Mouse (Mus musculus): ENCODE measurements at regions not wholly inside any gene's neighbourhood (a gene's known extent, or its start where the extent isn't known, plus 50 kb on each side); places are given as distances from the start of the nearest gene placed in this dataset.

DNA sequence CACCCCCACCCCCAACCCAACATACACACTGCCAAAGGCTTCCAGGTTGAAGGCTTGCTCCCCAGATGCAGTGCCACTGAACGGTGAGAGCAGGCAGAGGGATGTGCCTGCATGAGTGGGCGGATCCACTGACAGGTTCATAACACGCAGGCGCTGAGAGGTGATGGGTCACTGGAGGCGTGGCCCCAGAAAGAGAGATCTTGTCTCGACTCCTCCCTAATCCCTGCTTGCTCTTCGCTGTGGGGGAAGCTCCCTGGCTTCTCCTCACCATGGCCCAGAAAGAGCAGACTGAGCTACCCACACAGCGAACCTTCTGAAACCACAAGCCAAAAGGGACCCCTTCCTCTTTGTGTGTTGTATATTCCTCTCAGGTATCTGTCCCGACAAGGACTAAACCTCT, 470.6 kb upstream of the Tbx3 start:
- no peak for TF ChIP-seq FOSL1 (IDR thresholded peaks at IDR 0.05; ENCODE audit: insufficient read depth, low read length, poor library complexity, severe bottlenecking)
- no peak for TF ChIP-seq MYOG (IDR thresholded peaks at IDR 0.05; ENCODE audit: control insufficient read depth, extremely low read depth, insufficient read length)
- no peak for TF ChIP-seq CEBPB (IDR thresholded peaks at IDR 0.05; ENCODE audit: low read depth)
- TF ChIP-seq USF1 (IDR thresholded peaks at IDR 0.05; ENCODE audit: low read depth) = no peak
- no peak for TF ChIP-seq MYOD1 (IDR thresholded peaks at IDR 0.05; ENCODE audit: control insufficient read depth, insufficient read length, low read depth)
- no peak for TF ChIP-seq MAX (IDR thresholded peaks at IDR 0.05)
- TF ChIP-seq CTCF (IDR thresholded peaks at IDR 0.05; ENCODE audit: control insufficient read depth, insufficient read depth, insufficient read length) = no peak
- Histone ChIP-seq H3ac (ENCODE audit: control insufficient read depth, insufficient read length, low read depth) (no peak overlapping the region), H3K4me3 (ENCODE audit: insufficient read depth, poor library complexity, severe bottlenecking) (no peak overlapping the region), H3K79me2 (ENCODE audit: control insufficient read depth, insufficient read depth) (no peaks in the 10 kb centered on the region), H3K27me3 (ENCODE audit: control insufficient read depth, insufficient read depth, insufficient read length) (no peaks in the 10 kb centered on the region), H3K79me3 (ENCODE audit: low read depth) (no peaks in the 10 kb centered on the region), H3K36me3 (ENCODE audit: control insufficient read depth, insufficient read depth) (no peaks in the 10 kb centered on the region)

- Histone ChIP-seq H3K4me3 (ENCODE audit: insufficient read depth, poor library complexity, severe bottlenecking) (no peak overlapping the region), H3K79me2 (ENCODE audit: control insufficient read depth, insufficient read depth) (no peaks in the 10 kb centered on the region), H3K27me3 (ENCODE audit: control insufficient read depth, insufficient read depth, insufficient read length) (no peaks in the 10 kb centered on the region), H3K36me3 (ENCODE audit: control insufficient read depth, insufficient read depth) (no peaks in the 10 kb centered on the region), H3K79me3 (ENCODE audit: low read depth) (no peaks in the 10 kb centered on the region), H3ac (ENCODE audit: control insufficient read depth, insufficient read length, low read depth) (no peak overlapping the region)
- TF ChIP-seq MYOD1 (IDR thresholded peaks at IDR 0.05; ENCODE audit: control insufficient read depth, insufficient read length, low read depth) (no peak), USF1 (IDR thresholded peaks at IDR 0.05; ENCODE audit: low read depth) (no peak), FOSL1 (IDR thresholded peaks at IDR 0.05; ENCODE audit: insufficient read depth, low read length, poor library complexity, severe bottlenecking) (no peak), CTCF (IDR thresholded peaks at IDR 0.05; ENCODE audit: control insufficient read depth, insufficient read depth, insufficient read length) (no peak), MAX (IDR thresholded peaks at IDR 0.05) (no peak), MYOG (IDR thresholded peaks at IDR 0.05; ENCODE audit: control insufficient read depth, extremely low read depth, insufficient read length) (no peak), CEBPB (IDR thresholded peaks at IDR 0.05; ENCODE audit: low read depth) (no peak)
Measured at GRCm38 (mm10) chr5:119201251-119201650, 469.2 kb upstream of the Tbx3 start.

GRCm38 (mm10) chr5:119204736-119205135, 465.7 kb upstream of the Tbx3 start:
- no peaks in the 10 kb centered on the region for H3K79me3 ChIP-seq (ENCODE audit: low read depth)
- TF ChIP-seq FOSL1 (IDR thresholded peaks at IDR 0.05; ENCODE audit: insufficient read depth, low read length, poor library complexity, severe bottlenecking) = no peak
- no peak for TF ChIP-seq USF1 (IDR thresholded peaks at IDR 0.05; ENCODE audit: low read depth)
- no peak for TF ChIP-seq CTCF (IDR thresholded peaks at IDR 0.05; ENCODE audit: control insufficient read depth, insufficient read depth, insufficient read length)
- no peak for TF ChIP-seq CEBPB (IDR thresholded peaks at IDR 0.05; ENCODE audit: low read depth)
- TF ChIP-seq MYOG (IDR thresholded peaks at IDR 0.05; ENCODE audit: control insufficient read depth, extremely low read depth, insufficient read length) = no peak
- no peak for TF ChIP-seq MYOD1 (IDR thresholded peaks at IDR 0.05; ENCODE audit: control insufficient read depth, insufficient read length, low read depth)
- no peak for TF ChIP-seq MAX (IDR thresholded peaks at IDR 0.05)
- no peaks in the 10 kb centered on the region for H3K27me3 ChIP-seq (ENCODE audit: control insufficient read depth, insufficient read depth, insufficient read length)
- H3K79me2 ChIP-seq (ENCODE audit: control insufficient read depth, insufficient read depth) = no peaks in the 10 kb centered on the region
- no peaks in the 10 kb centered on the region for H3K36me3 ChIP-seq (ENCODE audit: control insufficient read depth, insufficient read depth)
- H3K4me3 ChIP-seq (ENCODE audit: insufficient read depth, poor library complexity, severe bottlenecking) = no peak overlapping the region
- no peak overlapping the region for H3ac ChIP-seq (ENCODE audit: control insufficient read depth, insufficient read length, low read depth)

DNA sequence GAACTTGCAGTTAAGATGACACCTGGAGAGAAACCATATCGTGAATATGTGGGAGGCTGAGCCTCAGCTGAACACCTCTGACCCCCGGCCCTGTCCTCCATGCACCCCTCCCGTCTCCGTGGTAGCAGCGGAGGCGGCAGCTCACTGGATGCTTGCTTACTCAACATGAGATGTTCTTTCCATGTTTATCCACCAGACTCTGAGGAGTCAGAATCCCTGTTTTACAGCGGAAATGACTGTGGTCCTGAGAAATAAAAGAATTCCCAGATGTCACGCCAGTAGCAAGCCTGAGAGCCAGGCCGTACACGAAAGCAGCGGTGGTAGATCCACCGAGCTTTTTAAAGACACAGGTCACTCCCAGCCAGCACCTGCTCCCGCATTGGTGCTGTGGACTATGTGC, 462.4 kb upstream of the Tbx3 start:
- Histone ChIP-seq H3K36me3 (ENCODE audit: control insufficient read depth, insufficient read depth) (no peaks in the 10 kb centered on the region), H3K4me3 (ENCODE audit: insufficient read depth, poor library complexity, severe bottlenecking) (no peak overlapping the region), H3K79me3 (ENCODE audit: low read depth) (no peaks in the 10 kb centered on the region), H3ac (ENCODE audit: control insufficient read depth, insufficient read length, low read depth) (no peak overlapping the region), H3K27me3 (ENCODE audit: control insufficient read depth, insufficient read depth, insufficient read length) (no peaks in the 10 kb centered on the region), H3K79me2 (ENCODE audit: control insufficient read depth, insufficient read depth) (no peaks in the 10 kb centered on the region)
- TF ChIP-seq MYOG (IDR thresholded peaks at IDR 0.05; ENCODE audit: control insufficient read depth, extremely low read depth, insufficient read length) = no peak
- TF ChIP-seq CEBPB (IDR thresholded peaks at IDR 0.05; ENCODE audit: low read depth) = no peak
- no peak for TF ChIP-seq CTCF (IDR thresholded peaks at IDR 0.05; ENCODE audit: control insufficient read depth, insufficient read depth, insufficient read length)

DNA sequence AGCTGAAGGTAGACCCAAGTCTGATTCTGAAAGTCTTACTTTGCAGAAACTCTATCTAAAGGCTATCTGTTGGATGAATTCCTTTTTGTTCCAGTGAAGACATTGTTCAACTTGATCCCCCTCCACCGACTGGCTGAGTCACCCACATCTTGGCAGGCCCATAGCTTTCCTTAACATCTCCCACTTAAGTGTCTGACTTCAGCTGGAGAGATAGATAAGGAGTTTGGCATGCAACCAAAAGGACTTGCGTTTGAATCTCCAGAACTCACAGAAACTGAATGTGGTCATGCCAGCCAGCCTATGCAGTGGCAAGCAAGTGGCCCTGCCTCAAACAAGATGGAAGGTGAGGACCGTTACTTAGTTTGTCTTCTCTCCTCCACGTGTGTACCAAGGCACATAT, 457.3 kb upstream of the Tbx3 start:
- Histone ChIP-seq H3K4me3 (ENCODE audit: insufficient read depth, poor library complexity, severe bottlenecking) (no peak overlapping the region), H3K79me3 (ENCODE audit: low read depth) (no peaks in the 10 kb centered on the region), H3K36me3 (ENCODE audit: control insufficient read depth, insufficient read depth) (no peaks in the 10 kb centered on the region), H3K27me3 (ENCODE audit: control insufficient read depth, insufficient read depth, insufficient read length) (no peaks in the 10 kb centered on the region), H3K79me2 (ENCODE audit: control insufficient read depth, insufficient read depth) (no peaks in the 10 kb centered on the region), H3ac (ENCODE audit: control insufficient read depth, insufficient read length, low read depth) (no peak overlapping the region)
- no peak for TF ChIP-seq FOSL1 (IDR thresholded peaks at IDR 0.05; ENCODE audit: insufficient read depth, low read length, poor library complexity, severe bottlenecking)
- TF ChIP-seq MAX (IDR thresholded peaks at IDR 0.05) = no peak
- TF ChIP-seq MYOG (IDR thresholded peaks at IDR 0.05; ENCODE audit: control insufficient read depth, extremely low read depth, insufficient read length) = no peak
- no peak for TF ChIP-seq CTCF (IDR thresholded peaks at IDR 0.05; ENCODE audit: control insufficient read depth, insufficient read depth, insufficient read length)
- TF ChIP-seq USF1 (IDR thresholded peaks at IDR 0.05; ENCODE audit: low read depth) = no peak
- TF ChIP-seq MYOD1 (IDR thresholded peaks at IDR 0.05; ENCODE audit: control insufficient read depth, insufficient read length, low read depth) = no peak
- TF ChIP-seq CEBPB (IDR thresholded peaks at IDR 0.05; ENCODE audit: low read depth) = no peak

GRCm38 (mm10) chr5:119213692-119214357, 456.6 kb upstream of the Tbx3 start:
- Histone ChIP-seq H3K79me2 (ENCODE audit: control insufficient read depth, insufficient read depth) (no peaks in the 10 kb centered on the region), H3ac (ENCODE audit: control insufficient read depth, insufficient read length, low read depth) (no peak overlapping the region), H3K36me3 (ENCODE audit: control insufficient read depth, insufficient read depth) (no peaks in the 10 kb centered on the region), H3K27me3 (ENCODE audit: control insufficient read depth, insufficient read depth, insufficient read length) (no peaks in the 10 kb centered on the region), H3K79me3 (ENCODE audit: low read depth) (no peaks in the 10 kb centered on the region), H3K4me3 (ENCODE audit: insufficient read depth, poor library complexity, severe bottlenecking) (no peak overlapping the region)
- no peak for TF ChIP-seq CEBPB (IDR thresholded peaks at IDR 0.05; ENCODE audit: low read depth)
- no peak for TF ChIP-seq MYOD1 (IDR thresholded peaks at IDR 0.05; ENCODE audit: control insufficient read depth, insufficient read length, low read depth)
- TF ChIP-seq CTCF (IDR thresholded peaks at IDR 0.05; ENCODE audit: control insufficient read depth, insufficient read depth, insufficient read length) = no peak
- no peak for TF ChIP-seq MAX (IDR thresholded peaks at IDR 0.05)
